Mouse (Mus musculus): ENCODE data around the gene Cdon.

Gene Cdon

GRCm38 (mm10) chr9:35541024-35541423 lies 120.1 kb downstream of the Cdon start:
- peak in 1 of 2 experiments; percentile 40 for DNase-seq (ENCODE audit: low spot score in 2 of 2)

- peak; percentile 57 to 85 for DNase-seq (ENCODE audit: low spot score in 2 of 2)
Measured at GRCm38 (mm10) chr9:35541488-35541887, 120.6 kb downstream of the Cdon start.

- no peak for DNase-seq (ENCODE audit: low spot score in 2 of 2)
Measured at GRCm38 (mm10) chr9:35541941-35542340, 121.0 kb downstream of the Cdon start.

GRCm38 (mm10) chr9:35543099-35543860 lies 122.4 kb downstream of the Cdon start:
- DNase-seq (ENCODE audit: low spot score in 2 of 2) = no peak

GRCm38 (mm10) chr9:35544666-35545065 lies 123.7 kb downstream of the Cdon start:
- DNase-seq (ENCODE audit: low spot score in 2 of 2) = no peak

GRCm38 (mm10) chr9:35545704-35546103 lies 124.8 kb downstream of the Cdon start:
- DNase-seq (ENCODE audit: low spot score in 2 of 2) = no peak

- DNase-seq (ENCODE audit: low spot score in 2 of 2) = no peak
Measured at GRCm38 (mm10) chr9:35546745-35547144, 125.8 kb downstream of the Cdon start.

GRCm38 (mm10) chr9:35548455-35548854 lies 127.5 kb downstream of the Cdon start:
- DNase-seq (ENCODE audit: low spot score in 2 of 2) = no peak

- no peak for DNase-seq (ENCODE audit: low spot score in 2 of 2)
Measured at GRCm38 (mm10) chr9:35556494-35557102, 135.7 kb downstream of the Cdon start.
